In the genomic region with DNA sequence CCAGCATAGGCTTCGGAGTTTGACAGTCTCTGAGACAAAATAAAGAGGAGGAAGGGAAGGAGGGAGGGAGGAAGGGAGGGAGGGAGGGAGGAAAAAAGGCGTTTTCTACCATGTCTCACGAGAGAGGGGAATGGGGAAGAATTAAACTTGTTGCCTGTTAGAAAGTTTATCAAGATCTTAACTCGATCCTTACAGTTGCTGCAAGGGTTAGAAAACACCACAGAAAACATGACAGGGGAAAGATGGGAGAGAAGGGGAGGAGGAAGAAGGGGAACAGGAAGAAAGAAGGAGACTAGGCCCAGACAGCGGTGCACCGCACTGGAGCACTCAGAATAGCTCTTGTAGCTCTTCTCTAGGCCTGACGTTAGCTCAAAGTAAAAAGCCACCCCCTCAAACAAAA, we compare ENCODE assay signal across 8 mouse cellular contexts. TPM values are rescaled to one million over a fixed set of nuclear protein-coding genes. Genes with fewer than 3 reads are reported as not detected.
DNase-seq lines count a peak whose midpoint lies in the region; ATAC-seq and TF ChIP-seq lines count a peak whose summit lies in the region.

No protein-coding gene starts in this region.

- H3K27ac ChIP-seq in heart, postnatal 0 days (ENCODE audit: low read depth), result peak overlapping the region; percentile 67
- 0 out of 2 replicates have a peak overlapping the region, but pooled peaks have one; percentile 57 for H3K27ac ChIP-seq in forebrain, postnatal 0 days (ENCODE audit: low read depth, low read length)
- peak overlapping the region; percentile 39; the same call in 1 of the 2 replicates for H3K27ac ChIP-seq in liver, embryonic 15.5 days (replicated peaks)

- no peak for DNase-seq in heart, postnatal 0 days (ENCODE audit: low spot score)
- no peak for DNase-seq in heart, adult 8-10 months (ENCODE audit: low spot score)
- no peak for DNase-seq in forebrain, postnatal 0 days
- no peak for DNase-seq in gastrocnemius, postnatal 25 days
- DNase-seq in urinary bladder, postnatal 10 days (ENCODE audit: low spot score), result no peak

- no peak overlapping the region for H3K4me2 ChIP-seq in heart, postnatal 0 days (ENCODE audit: low read depth, low read length)
- no peak overlapping the region for H3K4me2 ChIP-seq in forebrain, postnatal 0 days (ENCODE audit: low read depth)
- no peak overlapping the region for H3K4me2 ChIP-seq in liver, embryonic 15.5 days

- no peak for ATAC-seq in heart, postnatal 0 days (ENCODE audit: insufficient read depth, low read depth)
- peak; percentile 37 for ATAC-seq in activated CD4-positive, CD25-positive, alpha-beta regulatory T cell, adult 4 months
- ATAC-seq in forebrain, postnatal 0 days, result no peak
- ATAC-seq in liver, embryonic 15.5 days (ENCODE audit: insufficient read depth), result no peak
- ATAC-seq in frontal cortex, adult (ENCODE audit: low TSS enrichment), result no peak

- no peaks in the 10 kb centered on the region for H3K9me3 ChIP-seq in heart, postnatal 0 days (replicated peaks; ENCODE audit: control insufficient read depth, low read length)
- no peaks in the 10 kb centered on the region for H3K9me3 ChIP-seq in forebrain, postnatal 0 days (ENCODE audit: low read length)
- no peaks in the 10 kb centered on the region for H3K9me3 ChIP-seq in liver, embryonic 15.5 days (replicated peaks)

- no peak for TF ChIP-seq CTCF in heart, postnatal 0 days (IDR thresholded peaks at IDR 0.05; ENCODE audit: low read depth)
- no peak for TF ChIP-seq CTCF in forebrain, postnatal 0 days (IDR thresholded peaks at IDR 0.05; ENCODE audit: low read depth)

- TF ChIP-seq EP300 in heart, postnatal 0 days (IDR thresholded peaks at IDR 0.05; ENCODE audit: low read depth), result no peak

- 58% methylated on average over 7 of the region's 7 CpGs for WGBS in heart, postnatal 0 days
- 54% methylated on average over 7 of the region's 7 CpGs for WGBS in forebrain, postnatal 0 days
- WGBS in liver, embryonic 15.5 days (ENCODE audit: insufficient replicate concordance), result 20% methylated on average over 7 of the region's 7 CpGs

- peaks cover 45% of the 10 kb centered on the region for H3K4me1 ChIP-seq in heart, postnatal 0 days (ENCODE audit: control insufficient read depth, insufficient read depth)
- H3K4me1 ChIP-seq in forebrain, postnatal 0 days (ENCODE audit: insufficient read depth), result 0 out of 2 replicates have a peak, but pooled peaks cover 3% of the 10 kb centered on the region
- H3K4me1 ChIP-seq in liver, embryonic 15.5 days (replicated peaks), result peaks cover 59% of the 10 kb centered on the region

- H3K4me3 ChIP-seq in heart, postnatal 0 days (ENCODE audit: low read depth, low read length), result no peak overlapping the region
- no peak overlapping the region for H3K4me3 ChIP-seq in forebrain, postnatal 0 days (ENCODE audit: low read depth, low read length)
- no peak overlapping the region for H3K4me3 ChIP-seq in liver, embryonic 15.5 days (replicated peaks)

- H3K9ac ChIP-seq in heart, postnatal 0 days (replicated peaks; ENCODE audit: low read depth, low read length), result no peak overlapping the region
- H3K9ac ChIP-seq in forebrain, postnatal 0 days, result no peak overlapping the region
- no peak overlapping the region for H3K9ac ChIP-seq in liver, embryonic 15.5 days

- H3K36me3 ChIP-seq in heart, postnatal 0 days (replicated peaks; ENCODE audit: control insufficient read depth, insufficient read depth, low read length), result peaks cover 3% of the 10 kb centered on the region; the same call in 1 of the 2 replicates
- peaks cover 5% of the 10 kb centered on the region; the same call in 1 of the 2 replicates for H3K36me3 ChIP-seq in forebrain, postnatal 0 days (ENCODE audit: insufficient read depth)
- 0 out of 2 replicates have a peak, but pooled peaks cover 3% of the 10 kb centered on the region for H3K36me3 ChIP-seq in liver, embryonic 15.5 days (replicated peaks)

- no peaks in the 10 kb centered on the region for H3K27me3 ChIP-seq in heart, postnatal 0 days (ENCODE audit: control insufficient read depth, insufficient read depth, low read length)
- H3K27me3 ChIP-seq in forebrain, postnatal 0 days (ENCODE audit: insufficient read depth, low read length), result no peaks in the 10 kb centered on the region
- no peaks in the 10 kb centered on the region for H3K27me3 ChIP-seq in liver, embryonic 15.5 days

RNA-seq across cellular contexts. Expression of a gene that starts 48.2 kb away (rescaled TPM):
- total RNA-seq in heart, postnatal 0 days (2014; rRNA removed; ENCODE audit: low replicate concordance), result 0.08 and 0.15 TPM in 2 replicates
- polyA plus RNA-seq in heart, postnatal 0 days (2015; fragmentation: Nextera tagmentation; extraction: Ambion mirVana), result 0.81 and 0.94 TPM in 2 replicates
- total RNA-seq in heart, adult 8-10 months (2022), result under 1 TPM; 0.31 to 0.35 (median 0.34) TPM
- polyA plus RNA-seq in activated CD4-positive, CD25-positive, alpha-beta regulatory T cell, adult 4 months (2017; shearing (Covaris generic)), result under 1 TPM in 1 of 2 experiments, not detected in 1; 0.17 TPM
- 12.1 and 12.2 TPM in 2 replicates for total RNA-seq in forebrain, postnatal 0 days (2014; rRNA removed)
- 8.7 and 14.2 TPM in 2 replicates for polyA plus RNA-seq in forebrain, postnatal 0 days (2015; fragmentation: Nextera tagmentation; extraction: Ambion mirVana)
- polyA plus RNA-seq in liver, embryonic 15.5 days (2015; fragmentation: Nextera tagmentation; extraction: Ambion mirVana), result 1.4 and 1.7 TPM in 2 replicates
- under 1 TPM in 1 of 2 experiments, not detected in 1; 0.29 TPM for total RNA-seq in gastrocnemius, postnatal 25 days (2021)

RNA-seq across cellular contexts. Expression of a gene that starts 58.1 kb away (rescaled TPM):
- 132 and 145 TPM in 2 replicates for total RNA-seq in heart, postnatal 0 days (2014; rRNA removed; ENCODE audit: low replicate concordance)
- 13.4 and 13.9 TPM in 2 replicates for polyA plus RNA-seq in heart, postnatal 0 days (2015; fragmentation: Nextera tagmentation; extraction: Ambion mirVana)
- total RNA-seq in heart, adult 8-10 months (2022), result 100 to 1,000 TPM; 124 to 170 (median 134) TPM
- polyA plus RNA-seq in activated CD4-positive, CD25-positive, alpha-beta regulatory T cell, adult 4 months (2017; shearing (Covaris generic)), result 1 to 10 TPM; 3.9 to 4.6 TPM
- 102 and 138 TPM in 2 replicates for total RNA-seq in forebrain, postnatal 0 days (2014; rRNA removed)
- polyA plus RNA-seq in forebrain, postnatal 0 days (2015; fragmentation: Nextera tagmentation; extraction: Ambion mirVana), result 35.6 and 39.0 TPM in 2 replicates
- polyA plus RNA-seq in liver, embryonic 15.5 days (2015; fragmentation: Nextera tagmentation; extraction: Ambion mirVana), result 14.1 and 18.9 TPM in 2 replicates
- 10 to 100 TPM; 26.2 to 27.7 TPM for total RNA-seq in gastrocnemius, postnatal 25 days (2021)
